Mouse (Mus musculus) thymus, adult 18-20 months (tissue): ENCODE data around the gene Kcnd2.
"Not testable (repeated sequence)": the region's sequence is repeated elsewhere in the genome, so short reads cannot be mapped to it uniquely, and the experiment has no call there.

ENCODE experiments used
- DNase-seq, 2 experiments: peaks; one replicate each; pipeline ENCODE4 v3.0.0; 2022; ENCODE audit warnings: mixed read lengths in 2 of 2

Kcnd2 gene

GRCm38 (mm10) chr6:21215491-21216191 lies at the start of gene Kcnd2:
Kcnd2 (plus strand) TSS chr6:21215503.
- no peak for DNase-seq

- no peak for DNase-seq
These were observed 48.7 kb upstream of the Kcnd2 start for GRCm38 (mm10) chr6:21166611-21167010.

GRCm38 (mm10) chr6:21195341-21195740 lies 20.0 kb upstream of the Kcnd2 start:
- no peak for DNase-seq

GRCm38 (mm10) chr6:21213865-21214672 lies 1.2 kb upstream of the Kcnd2 start:
- no peak for DNase-seq

GRCm38 (mm10) chr6:21214673-21215490 lies 421 bp upstream of the Kcnd2 start:
- DNase-seq: no peak

GRCm38 (mm10) chr6:21216206-21217020 lies 1.1 kb downstream of the Kcnd2 start:
- DNase-seq: no peak

GRCm38 (mm10) chr6:21217156-21217555 lies 1.9 kb downstream of the Kcnd2 start:
- no peak for DNase-seq

- DNase-seq: no peak
These were observed 10.8 kb downstream of the Kcnd2 start for GRCm38 (mm10) chr6:21226124-21226523.

GRCm38 (mm10) chr6:21259031-21259430 lies 43.7 kb downstream of the Kcnd2 start:
- no peak for DNase-seq

- DNase-seq: no peak
These were observed 52.6 kb downstream of the Kcnd2 start for GRCm38 (mm10) chr6:21267897-21268296.

- DNase-seq: no peak
These were observed 62.1 kb downstream of the Kcnd2 start for GRCm38 (mm10) chr6:21277343-21277933.

- no peak for DNase-seq
These were observed 89.6 kb downstream of the Kcnd2 start for GRCm38 (mm10) chr6:21304943-21305342.

GRCm38 (mm10) chr6:21310159-21310558 lies 94.9 kb downstream of the Kcnd2 start:
- DNase-seq: no peak

- DNase-seq: no peak
These were observed 106.1 kb downstream of the Kcnd2 start for GRCm38 (mm10) chr6:21321407-21321806.

- DNase-seq: no peak
These were observed 106.9 kb downstream of the Kcnd2 start for GRCm38 (mm10) chr6:21322211-21322610.

GRCm38 (mm10) chr6:21325251-21325650 lies 109.9 kb downstream of the Kcnd2 start:
- DNase-seq: no peak

- no peak for DNase-seq
These were observed 111.9 kb downstream of the Kcnd2 start for GRCm38 (mm10) chr6:21327081-21327737.

- not testable (repeated sequence) for DNase-seq
These were observed 170.0 kb downstream of the Kcnd2 start for GRCm38 (mm10) chr6:21385298-21385697.

GRCm38 (mm10) chr6:21391776-21392175 lies 176.5 kb downstream of the Kcnd2 start:
- no peak for DNase-seq

GRCm38 (mm10) chr6:21413656-21414055 lies 198.4 kb downstream of the Kcnd2 start:
- DNase-seq: no peak

- DNase-seq: no peak
These were observed 202.9 kb downstream of the Kcnd2 start for GRCm38 (mm10) chr6:21418246-21418645.
